Mouse (Mus musculus): ENCODE measurements around the gene Actrt2. TPM values are rescaled to one million over a fixed set of nuclear protein-coding genes. Genes with fewer than 3 reads are reported as not detected.

The Actrt2 gene
- total RNA-seq, 2 experiments from 2014 or later, result not detected

- no peak for DNase-seq
- intact Hi-C loops (cut with DNase I), result no loop called here
Observed at GRCm38 (mm10) chr4:154639591-154640442, 27.9 kb downstream of the Actrt2 start.

GRCm38 (mm10) chr4:154639126-154639525 lies 28.5 kb downstream of the Actrt2 start:
- intact Hi-C loops (cut with DNase I), result no loop called here

GRCm38 (mm10) chr4:154638320-154638886 lies 29.3 kb downstream of the Actrt2 start:
- intact Hi-C loops (cut with DNase I), result no loop called here
- DNase-seq, result no peak

More at GRCm38 (mm10) chr4:154639126-154639525, 28.5 kb downstream of the Actrt2 start:
- DNase-seq, result peak; percentile 29 to 53

- intact Hi-C loops (cut with DNase I), result loop anchor here (2.0 kb wide), 1 partner anchor 139 kb away; no protein-coding TSS in a partner anchor
- peak; percentile 36 to 37 for DNase-seq
Observed at GRCm38 (mm10) chr4:154637468-154638319, 30.0 kb downstream of the Actrt2 start.

- intact Hi-C loops (cut with DNase I), result loop anchor here (1.0 to 2.0 kb wide), 2 partner anchors 138 to 188 kb away; no protein-coding TSS in a partner anchor
- DNase-seq, result peak; percentile 55 to 59
Observed at GRCm38 (mm10) chr4:154636721-154637311, 30.9 kb downstream of the Actrt2 start, which contains the start of gene Prdm16. Gene Prdm16 (minus strand): TSS chr4:154636873.

- intact Hi-C loops (cut with DNase I), result loop anchor here (1.0 to 2.0 kb wide), 2 partner anchors 137 to 187 kb away; no protein-coding TSS in a partner anchor
- peak; percentile 60 for DNase-seq
Observed at GRCm38 (mm10) chr4:154636053-154636433, 31.6 kb downstream of the Actrt2 start.

- intact Hi-C loops (cut with DNase I), result loop anchor here (1.0 to 2.0 kb wide), 3 partner anchors 137 to 305 kb away; no protein-coding TSS in a partner anchor
- peak; percentile 58 to 63 for DNase-seq
Observed at GRCm38 (mm10) chr4:154635241-154636052, 32.2 kb downstream of the Actrt2 start.

GRCm38 (mm10) chr4:154634470-154635240 lies 33.0 kb downstream of the Actrt2 start:
- intact Hi-C loops (cut with DNase I), result loop anchor here (2.0 kb wide), 1 partner anchor 304 kb away; no protein-coding TSS in a partner anchor
- peak; percentile 27 to 43 for DNase-seq

- intact Hi-C loops (cut with DNase I), result loop anchor here (2.0 kb wide), 1 partner anchor 303 kb away; no protein-coding TSS in a partner anchor
Observed at GRCm38 (mm10) chr4:154634001-154634400, 33.7 kb downstream of the Actrt2 start.

GRCm38 (mm10) chr4:154632800-154633764 lies 34.6 kb downstream of the Actrt2 start:
- peak in 1 of 2 experiments; percentile 29 for DNase-seq
- intact Hi-C loops (cut with DNase I), result no loop called here

More at GRCm38 (mm10) chr4:154634001-154634400, 33.7 kb downstream of the Actrt2 start:
- no peak for DNase-seq

- DNase-seq, result no peak
- intact Hi-C loops (cut with DNase I), result no loop called here
Observed at GRCm38 (mm10) chr4:154630763-154631162, 36.9 kb downstream of the Actrt2 start.

- intact Hi-C loops (cut with DNase I), result no loop called here
- DNase-seq, result no peak
Observed at GRCm38 (mm10) chr4:154627419-154628142, 40.1 kb downstream of the Actrt2 start.

- no peak for DNase-seq
- intact Hi-C loops (cut with DNase I), result no loop called here
Observed at GRCm38 (mm10) chr4:154626282-154626681, 41.4 kb downstream of the Actrt2 start.

- DNase-seq, result no peak
- intact Hi-C loops (cut with DNase I), result no loop called here
Observed at GRCm38 (mm10) chr4:154625710-154626109, 42.0 kb downstream of the Actrt2 start.

- intact Hi-C loops (cut with DNase I), result no loop called here
- peak in 1 of 2 experiments; percentile 40 for DNase-seq
Observed at GRCm38 (mm10) chr4:154623241-154623640, 44.4 kb downstream of the Actrt2 start.

GRCm38 (mm10) chr4:154622521-154622920 lies 45.1 kb downstream of the Actrt2 start:
- no peak for DNase-seq

More at GRCm38 (mm10) chr4:154622521-154622920, 45.1 kb downstream of the Actrt2 start:
- intact Hi-C loops (cut with DNase I), result no loop called here

All from heart, postnatal 14 days (tissue).